Mouse (Mus musculus): Measurements from ENCODE around the gene Kars.
A peak's percentile ranks its signal among the peaks of the same experiment; 100 is the strongest.

Gene Kars

DNA sequence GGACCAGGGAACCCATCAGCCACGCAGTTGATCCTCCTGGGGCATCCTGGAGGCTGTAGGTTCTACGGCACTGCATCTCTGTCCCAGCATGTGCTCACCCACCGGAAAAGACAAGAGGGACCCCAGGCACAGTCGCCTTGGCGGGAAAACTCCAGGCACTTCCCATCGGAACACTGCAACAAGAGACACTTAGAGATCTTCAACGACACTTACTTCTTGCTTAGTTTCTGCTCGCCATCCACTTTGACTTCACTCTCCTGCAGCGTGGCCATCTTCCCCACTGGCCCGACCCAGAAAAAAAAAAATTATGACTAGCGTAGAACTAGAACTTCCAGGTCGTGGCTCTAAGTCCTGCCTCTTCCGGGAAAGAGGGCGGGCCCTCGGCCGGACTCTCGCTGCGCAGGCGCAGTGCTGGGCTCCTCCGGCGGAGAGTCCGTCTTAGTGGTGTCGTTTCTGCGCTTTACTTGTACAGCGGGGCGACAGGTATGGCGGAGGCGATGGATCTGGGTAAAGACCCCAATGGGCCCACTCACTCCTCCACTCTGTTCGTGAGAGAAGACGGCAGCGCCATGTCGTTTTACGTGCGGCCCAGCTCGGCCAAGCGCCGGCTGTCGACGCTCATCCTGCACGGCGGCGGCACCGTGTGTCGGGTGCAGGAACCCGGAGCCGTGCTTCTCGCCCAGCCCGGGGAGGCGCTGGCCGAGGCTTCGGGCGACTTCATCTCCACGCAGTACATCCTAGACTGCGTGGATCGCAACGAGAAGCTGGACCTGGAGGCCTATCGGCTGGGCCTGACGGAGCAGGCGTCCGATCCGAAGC, at the start of gene Kars, which contains the start of gene Terf2ip:
Kars (minus strand) TSS at position 327 of the 819 bp plus-strand sequence.
Terf2ip (plus strand) TSS at position 402 of the 819 bp plus-strand sequence.
- peak; percentile 93 for DNase-seq

DNA sequence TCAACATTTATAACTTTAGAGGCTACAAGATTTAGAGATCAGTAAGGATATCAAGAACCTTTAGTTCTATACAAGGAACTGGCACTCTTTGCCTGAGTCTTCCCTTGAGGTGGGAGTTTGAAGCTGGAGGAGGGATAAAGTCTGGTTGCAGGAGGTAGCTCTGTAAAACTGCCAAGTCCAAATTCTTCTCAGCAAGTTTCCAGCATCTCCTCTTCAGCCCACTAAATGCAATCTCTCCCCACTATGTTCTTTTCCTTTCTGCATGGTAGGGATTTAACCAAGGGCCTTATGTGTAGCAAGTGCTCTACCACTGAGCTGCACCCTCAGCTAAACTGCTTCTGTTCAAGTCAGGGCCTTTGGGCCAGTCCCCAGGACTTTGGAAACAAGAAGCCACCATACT, 43.3 kb upstream of the Kars start:
- DNase-seq: no peak

DNA sequence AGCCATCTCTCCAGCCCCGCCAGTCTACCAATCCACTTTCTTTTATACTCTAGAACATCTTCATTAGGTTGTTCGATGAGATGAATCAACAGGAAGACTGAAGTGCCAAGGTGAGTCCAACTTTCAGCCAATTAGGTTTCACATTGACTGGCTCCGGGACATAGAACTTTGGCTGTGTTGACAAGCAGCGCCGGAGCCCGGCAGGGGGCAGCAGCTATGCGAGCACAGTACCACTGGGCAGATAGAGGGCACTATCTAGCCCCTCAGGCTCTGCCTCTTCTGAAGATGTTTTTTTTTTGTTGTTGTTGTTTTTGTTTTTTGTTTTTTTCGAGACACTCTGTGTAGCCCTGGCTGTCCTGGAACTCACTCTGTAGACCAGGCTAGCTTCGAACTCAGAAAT, 40.4 kb upstream of the Kars start:
- DNase-seq: no peak

DNA sequence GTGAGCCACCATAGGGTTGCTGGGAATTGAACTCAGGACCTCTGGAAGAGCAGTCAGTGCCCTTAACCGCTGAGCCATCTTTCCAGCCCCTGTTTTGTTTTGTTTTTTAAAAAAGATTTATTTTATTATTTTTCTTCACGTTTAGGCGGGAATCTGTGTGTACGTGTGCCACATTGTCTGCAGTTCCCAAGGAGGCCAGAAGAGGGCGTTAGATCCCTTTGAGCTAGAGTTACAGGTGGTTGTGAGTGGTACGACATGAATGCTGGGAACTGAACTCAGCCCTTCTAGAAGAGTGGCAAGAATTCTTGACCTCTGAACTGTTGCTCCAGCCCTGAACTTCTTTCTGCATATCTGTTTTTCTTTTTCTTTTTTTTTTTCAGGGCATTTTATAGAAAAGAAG, 38.9 kb upstream of the Kars start:
- DNase-seq: no peak

DNA sequence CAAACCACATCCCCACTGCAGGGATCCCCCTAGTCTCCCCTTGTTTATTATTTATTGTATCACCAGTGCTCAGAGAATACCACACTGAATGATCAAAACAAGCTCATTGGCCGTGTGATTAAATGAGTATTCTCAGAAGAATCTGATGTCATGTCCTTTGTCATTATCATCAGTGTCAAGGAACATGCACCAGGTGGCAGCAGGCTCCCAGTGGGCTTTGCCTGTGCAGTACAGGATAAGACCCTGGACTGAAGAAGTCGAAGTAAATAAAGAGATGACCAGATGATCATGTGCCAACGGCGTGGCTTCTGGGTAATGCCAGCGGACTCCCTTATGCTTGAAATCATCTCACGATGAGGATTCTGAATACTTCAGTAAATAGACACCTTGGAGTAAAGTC, 37.2 kb upstream of the Kars start:
- no peak for DNase-seq

DNA sequence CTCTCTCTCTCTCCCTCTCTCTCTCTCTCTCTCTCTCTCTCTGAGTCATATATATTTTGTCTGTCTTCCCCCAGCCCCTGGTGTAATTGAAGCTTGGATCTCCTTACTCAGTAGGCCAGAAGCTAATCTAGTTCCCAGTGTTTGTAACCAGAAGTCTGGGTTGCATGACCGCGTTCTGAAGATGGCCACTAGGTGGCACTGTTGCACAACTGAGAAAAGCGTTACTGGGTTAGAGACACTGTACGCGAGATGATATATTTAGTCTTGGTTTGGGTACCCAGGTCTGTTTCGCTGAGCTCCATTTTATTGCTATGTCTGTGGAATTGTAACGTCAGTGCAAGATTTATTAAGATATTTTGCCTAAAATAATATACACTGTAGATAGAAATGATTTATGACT, 34.8 kb upstream of the Kars start:
- peak; percentile 81 for DNase-seq

DNA sequence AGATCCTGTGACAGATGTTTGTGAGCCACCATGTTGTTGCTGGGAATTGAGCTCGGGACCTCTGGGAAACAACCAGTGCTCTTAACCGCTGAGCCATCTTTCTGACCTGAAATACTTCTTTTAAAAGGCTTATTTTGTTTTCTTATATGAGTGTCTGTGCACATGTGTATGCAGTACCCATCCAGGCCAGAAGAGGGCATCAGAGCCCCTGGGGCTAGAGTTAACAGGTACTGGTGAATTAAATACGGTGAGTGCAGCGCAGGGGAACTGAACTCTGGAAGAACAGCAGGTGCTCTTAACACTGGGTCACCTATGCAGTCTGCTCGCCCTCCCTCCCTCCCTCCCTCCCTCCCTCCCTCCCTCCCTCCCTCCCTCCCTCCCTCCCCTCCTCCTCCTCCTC, 34.1 kb upstream of the Kars start:
- DNase-seq: no peak

DNA sequence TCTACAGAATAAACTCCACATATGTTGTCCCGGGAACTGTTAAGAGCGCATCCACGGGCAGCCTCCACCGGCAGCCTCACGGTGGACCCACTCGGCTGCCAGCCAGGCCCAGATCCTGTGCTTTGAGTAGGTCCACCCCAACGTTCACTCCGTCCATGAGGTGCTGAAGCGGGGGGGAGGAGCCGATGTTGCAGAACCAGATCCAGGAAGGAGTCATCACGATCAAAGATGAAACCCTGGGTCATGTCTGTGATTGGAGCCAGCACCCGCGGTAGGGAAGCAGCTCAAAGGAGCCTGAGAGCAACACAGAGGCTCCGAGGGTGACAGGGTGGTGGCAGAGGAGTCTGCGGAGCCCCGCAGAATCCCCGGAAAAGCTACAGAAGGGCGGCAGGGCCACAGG, 26.4 kb upstream of the Kars start:
- DNase-seq: no peak

DNA sequence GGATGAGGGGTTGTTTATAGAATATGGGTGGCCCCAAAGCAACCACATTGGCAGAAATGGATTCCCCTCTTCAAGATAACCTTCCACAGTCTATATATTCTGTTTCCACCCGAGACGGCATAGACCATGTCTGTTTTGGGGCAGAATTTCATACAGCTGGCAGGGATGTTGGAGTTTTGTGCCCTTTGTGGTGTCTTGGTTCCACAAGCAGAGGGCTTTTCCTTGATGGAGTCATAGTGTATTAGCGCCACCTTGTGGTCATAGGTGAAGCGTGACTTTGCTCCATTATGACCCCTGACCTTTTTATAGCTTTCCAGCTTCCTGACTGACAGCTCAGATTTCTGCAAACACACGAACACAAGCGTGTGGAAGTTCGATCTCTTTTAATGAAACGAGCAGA, 23.5 kb upstream of the Kars start:
- DNase-seq: peak; percentile 38

DNA sequence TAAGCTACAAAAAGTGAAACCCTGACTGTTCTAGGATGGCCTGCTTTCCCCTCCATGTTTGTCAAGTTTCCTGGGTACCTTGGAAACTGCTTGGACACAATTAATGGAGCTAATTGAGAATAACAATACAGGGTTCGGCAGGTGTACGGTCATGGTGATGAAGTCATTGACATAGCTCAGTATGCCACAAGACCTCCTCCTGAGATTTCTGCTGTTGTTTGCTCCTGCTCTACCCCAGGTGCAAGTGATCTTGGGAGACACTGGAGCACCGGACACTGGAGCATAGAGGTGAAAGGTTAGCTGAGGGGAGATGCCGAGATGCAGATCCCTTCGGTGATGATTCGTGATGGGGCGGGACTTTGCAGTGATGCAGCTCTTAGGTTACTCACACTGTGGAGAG, 21.9 kb upstream of the Kars start:
- no peak for DNase-seq

DNA sequence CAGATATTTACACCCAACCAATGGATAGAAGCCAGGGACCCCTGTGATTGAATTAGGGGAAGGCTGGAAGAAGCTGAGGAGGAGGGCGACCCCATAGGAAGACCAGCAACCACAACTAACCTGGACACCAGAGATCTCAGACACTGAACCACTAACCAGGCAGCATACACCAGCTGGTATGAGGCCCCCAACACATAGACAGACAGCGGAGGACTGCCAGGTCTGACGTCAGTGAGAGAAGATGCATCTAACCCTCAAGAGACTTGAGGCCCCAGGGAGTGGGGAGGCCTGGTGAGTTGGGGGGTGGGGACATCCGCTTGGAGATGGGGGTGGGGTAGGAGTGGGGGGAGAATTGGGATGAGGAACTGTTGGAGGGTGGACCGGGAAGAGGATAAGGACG, 19.5 kb upstream of the Kars start:
- no peak for DNase-seq

DNA sequence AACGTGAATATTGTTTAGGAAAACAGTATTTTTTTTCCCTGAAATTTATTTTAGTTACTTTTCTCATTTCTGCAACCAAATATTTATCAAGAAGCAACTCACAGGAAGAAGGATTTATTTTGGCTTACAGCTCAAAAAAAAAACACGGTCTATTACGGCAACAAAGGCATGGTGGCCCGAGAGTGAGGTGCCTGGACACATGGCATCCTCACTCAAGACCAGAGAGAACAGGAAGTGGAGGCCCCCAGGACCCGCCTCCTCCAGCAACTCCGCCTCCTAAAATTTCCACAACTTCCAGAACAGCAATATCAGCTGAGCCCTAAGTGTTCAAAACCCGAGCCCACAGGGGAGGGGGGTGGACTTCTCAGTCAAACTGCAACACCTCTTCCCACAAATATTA, 18.3 kb upstream of the Kars start:
- no peak for DNase-seq

DNA sequence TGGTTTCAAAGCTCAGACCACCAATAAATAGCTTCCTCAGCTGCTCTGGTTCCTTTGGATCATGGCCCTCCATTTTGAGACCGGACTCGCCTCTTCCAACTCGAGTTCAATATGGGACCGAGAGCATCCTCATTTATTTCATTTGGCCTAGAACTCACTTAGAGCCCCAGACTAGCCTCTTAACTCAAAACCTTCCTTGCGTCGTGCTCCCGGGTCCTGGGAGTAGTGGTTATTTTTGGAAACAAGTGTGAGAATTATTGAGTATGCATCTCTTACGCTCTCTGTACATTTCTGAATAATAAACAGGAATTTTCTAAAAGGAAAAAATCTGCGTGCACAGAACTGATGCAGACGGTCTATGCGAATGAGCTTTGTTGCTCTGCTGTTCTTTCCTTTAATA, 3.8 kb upstream of the Kars start, which contains the start of gene Gm6793:
Gm6793 (minus strand) TSS at position 101 of the 400 bp plus-strand sequence.
- DNase-seq: no peak

DNA sequence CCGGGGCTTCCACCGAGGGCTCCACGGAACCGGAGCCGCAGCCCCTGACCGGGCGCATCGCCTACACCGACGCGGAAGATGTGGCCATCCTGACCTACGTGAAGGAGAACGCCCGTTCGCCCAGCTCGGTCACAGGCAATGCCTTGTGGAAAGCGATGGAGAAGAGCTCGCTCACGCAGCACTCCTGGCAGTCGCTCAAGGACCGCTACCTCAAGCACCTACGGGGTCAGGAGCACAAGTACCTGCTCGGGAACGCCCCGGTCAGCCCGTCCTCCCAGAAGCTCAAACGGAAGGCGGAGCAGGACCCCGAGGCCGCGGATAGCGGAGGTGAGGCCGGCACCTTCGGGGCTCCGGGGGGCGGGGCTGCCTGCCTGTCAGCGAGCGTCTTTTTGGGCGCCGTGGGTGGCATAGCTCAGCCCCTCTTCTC, 706 bp upstream of the Kars start:
- DNase-seq: peak; percentile 57

DNA sequence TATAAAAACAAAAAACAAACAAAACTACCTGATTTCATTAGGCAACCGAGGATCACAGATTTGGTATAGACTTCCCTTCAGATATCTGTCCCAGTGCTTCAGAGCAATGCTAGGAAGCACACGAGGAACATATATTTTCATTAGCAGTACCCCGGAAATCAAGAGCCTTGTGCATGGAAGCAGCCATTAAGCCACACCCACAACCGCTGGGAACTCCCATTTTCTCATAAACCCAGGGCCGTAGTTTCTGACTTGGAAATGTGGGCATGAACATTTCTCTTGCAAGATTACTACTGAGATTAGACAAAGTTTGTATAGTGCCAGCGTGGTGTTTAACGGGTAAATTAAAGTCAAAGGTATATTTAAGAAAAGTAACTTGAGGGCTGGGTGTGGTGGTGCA, 1.6 kb downstream of the Kars start:
- no peak for DNase-seq

DNA sequence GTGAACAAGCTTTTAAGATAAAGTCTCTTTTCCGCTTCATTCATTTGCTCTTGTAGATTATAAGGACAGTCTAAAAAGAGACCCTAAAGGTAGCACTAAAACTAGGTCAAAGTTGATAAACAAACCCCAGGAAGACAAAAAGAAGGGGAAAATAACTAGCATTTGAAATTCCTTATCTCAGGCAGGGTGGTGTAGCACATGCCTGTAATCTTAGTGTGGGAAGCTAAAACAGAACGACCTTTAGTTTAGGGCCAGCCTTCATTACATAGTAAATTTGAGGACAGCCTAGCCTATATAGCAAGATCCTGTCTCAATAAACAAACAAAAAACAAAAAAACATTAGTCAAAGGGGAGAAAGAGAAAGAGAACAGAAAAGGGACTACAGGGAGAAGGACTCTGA, 3.5 kb downstream of the Kars start:
- DNase-seq: no peak

DNA sequence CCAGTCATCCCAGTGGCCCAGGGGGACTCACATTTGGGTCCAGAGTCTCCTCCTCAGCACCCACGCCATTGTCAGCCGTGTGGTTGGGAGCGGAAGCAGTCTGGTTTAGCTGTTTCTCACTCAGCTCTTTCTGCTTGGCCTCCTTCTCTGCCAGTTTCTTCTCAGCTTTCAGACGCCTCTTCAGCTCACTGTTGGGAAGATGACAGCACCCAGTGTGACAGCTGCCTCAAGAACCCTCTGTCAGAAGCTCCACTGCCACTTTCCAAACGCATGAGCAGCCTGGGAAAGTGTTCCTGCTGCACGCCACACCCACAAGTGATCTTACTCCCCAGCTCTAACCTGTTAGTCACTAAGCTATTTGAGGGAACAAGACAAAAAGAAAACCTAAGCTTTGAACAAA, 5.5 kb downstream of the Kars start:
- no peak for DNase-seq

DNA sequence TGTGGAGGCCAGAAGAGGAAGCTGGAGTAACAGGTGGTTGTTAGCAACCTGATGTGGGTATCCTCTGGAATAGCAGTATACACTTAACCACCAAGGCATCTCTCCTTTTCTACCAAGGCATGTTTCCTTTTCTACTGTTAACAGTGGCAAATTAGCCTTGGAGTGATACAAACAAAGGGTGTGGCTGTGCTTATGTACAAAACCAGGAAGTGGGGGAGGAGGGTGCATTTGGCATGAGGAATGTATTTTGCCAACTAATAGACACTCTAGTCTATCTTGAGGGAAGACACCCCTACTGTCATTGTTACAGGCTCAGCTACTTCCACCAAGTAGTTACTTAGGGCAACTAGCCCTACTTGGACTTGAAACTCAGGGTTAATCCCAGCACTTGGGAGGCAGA, 6.4 kb downstream of the Kars start:
- no peak for DNase-seq

DNA sequence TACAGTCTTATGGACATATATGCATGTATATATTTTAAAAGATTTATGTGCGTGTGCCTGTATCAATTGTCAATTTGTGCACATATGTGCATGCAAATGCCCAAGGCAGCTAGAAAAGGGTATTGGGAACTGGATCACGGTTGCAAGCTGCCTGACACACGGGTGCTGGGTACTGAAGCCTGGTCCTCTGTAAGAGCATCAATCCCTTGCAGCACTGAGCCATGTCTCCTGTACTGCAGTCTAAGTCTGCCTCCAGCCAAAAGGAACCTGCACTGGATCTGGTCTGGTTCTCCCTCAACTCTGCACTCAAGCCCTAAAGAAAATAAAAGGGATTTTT, 18.5 kb downstream of the Kars start:
- DNase-seq: no peak

DNA sequence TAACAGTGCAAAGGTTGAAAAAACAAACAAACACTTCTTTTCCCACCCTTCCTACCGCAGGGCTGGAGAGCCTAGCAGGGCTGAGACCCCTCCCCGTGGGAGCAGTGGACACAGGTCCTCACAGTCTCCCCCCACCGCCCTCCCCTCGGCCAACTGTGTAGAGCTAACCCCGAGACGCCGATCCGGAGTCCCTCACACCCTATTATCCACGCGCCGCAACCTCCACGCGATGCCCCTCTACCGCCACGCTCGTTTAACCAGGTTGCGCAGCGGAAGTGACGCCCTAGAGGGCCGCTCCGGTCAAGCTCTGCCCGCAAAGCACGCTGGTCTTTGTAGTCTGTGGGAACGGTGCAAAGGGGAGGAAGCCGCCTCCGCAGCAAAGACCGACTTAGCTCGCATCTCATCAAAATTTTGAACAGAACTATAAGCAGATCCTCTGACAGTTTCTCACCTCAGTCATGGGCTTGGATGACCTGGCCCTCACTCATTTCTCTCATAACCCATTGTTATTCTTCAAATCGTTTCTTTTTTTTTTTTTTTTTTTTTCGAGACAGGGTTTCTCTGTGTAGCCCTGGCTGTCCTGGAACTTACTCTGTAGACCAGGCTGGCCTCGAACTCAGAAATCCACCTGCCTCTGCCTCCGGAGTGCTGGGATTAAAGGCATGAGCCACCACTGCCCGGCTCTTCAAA, 19.0 kb downstream of the Kars start, which contains the start of gene Adat1:
Adat1 (minus strand) TSS at position 290 of the 690 bp plus-strand sequence.
- peak; percentile 83 for DNase-seq

DNA sequence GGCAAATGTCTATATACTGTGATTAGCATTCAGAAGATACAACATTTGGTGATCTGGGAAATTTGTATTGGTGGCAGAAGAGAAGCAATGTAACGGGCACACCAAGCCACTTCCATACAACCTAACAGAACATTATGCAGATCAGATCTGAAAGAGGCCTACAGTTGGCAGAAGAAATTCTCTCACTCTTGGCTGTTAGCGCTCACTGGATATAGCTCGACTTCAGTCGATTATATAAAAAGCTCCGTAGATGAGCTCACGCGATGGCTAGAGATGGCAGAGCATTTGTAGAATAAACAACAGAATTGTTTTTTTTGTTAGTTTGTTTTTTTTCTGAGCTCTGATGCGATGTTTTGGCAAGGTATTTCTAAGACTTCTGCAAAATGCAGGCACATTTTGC, 19.8 kb downstream of the Kars start:
- no peak for DNase-seq

DNA sequence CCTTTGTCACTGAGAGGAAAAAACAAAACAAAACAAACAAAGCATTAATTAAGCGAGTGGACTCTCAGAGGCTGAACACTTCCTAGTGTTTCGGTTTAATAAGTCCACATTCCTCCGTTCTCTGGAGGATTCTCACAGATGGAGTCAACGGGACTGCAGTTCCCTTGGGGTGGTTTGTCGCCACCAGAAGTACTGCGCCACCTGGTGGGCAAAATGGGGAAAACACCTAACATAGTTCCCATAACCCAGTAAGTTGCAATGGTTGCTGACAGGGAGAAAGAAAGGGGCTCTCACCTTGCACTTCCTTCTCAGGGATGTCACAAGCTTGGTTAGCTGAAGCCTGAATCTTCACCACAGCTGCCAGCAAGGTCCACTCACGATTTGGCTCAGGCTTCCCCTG, 21.2 kb downstream of the Kars start:
- peak; percentile 80 for DNase-seq

DNA sequence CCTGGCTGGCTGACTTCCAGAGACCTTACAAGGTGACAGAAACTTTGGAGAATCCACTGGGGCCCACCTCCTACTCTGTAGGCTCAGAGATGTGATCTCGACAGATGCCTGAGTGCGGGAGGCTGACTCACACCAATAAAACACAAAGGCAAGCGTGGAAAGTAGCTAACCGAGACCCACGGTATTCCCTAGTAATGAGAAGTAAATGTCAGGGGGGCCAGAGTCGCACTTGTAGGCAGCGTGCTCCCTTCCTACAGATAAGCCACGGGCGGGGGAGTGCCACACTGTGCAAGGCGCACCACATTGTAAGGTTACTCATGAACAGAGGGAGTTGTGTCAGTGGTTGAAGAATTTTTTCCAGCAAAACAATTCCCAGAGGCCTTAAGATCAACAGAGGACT, 26.6 kb downstream of the Kars start:
- DNase-seq: no peak

DNA sequence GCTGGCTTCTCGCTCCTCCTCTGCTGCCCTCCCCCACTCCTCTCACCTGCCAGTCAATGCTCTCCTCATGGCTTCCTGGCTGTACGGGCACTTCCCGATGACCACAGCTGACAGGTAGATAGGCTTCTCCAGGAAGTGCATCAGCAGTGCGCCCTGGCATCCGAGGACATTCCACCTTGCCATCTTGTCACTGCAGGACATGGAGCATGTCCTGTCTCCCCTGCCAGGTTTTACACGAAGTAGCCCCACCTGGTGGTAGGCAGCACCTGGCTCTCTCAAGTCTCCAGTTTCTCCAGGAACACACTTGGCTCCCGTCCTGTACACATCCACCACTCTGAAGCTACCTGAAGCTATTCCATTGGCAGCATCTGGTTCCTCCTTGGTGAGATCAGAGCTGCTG, 29.0 kb downstream of the Kars start:
- DNase-seq: no peak

DNA sequence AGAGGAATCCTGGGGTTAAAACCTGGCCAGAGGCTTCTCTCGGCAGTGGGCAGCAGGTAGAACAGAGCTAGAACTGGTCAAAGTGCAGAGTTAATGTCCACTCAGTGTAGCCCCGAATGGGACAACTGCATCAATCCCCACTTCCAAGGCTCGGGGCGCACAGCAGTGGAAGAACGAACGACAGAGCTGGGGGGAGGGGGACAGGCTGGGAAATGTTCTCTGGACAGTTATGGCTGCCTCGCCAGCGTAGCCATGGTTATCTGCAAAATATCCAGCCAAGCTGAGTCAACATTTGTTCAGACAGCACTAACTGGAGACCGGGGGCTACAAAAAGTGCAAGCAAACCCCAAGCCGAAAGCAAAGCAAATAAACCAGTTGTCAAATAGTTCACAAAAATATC, 33.0 kb downstream of the Kars start:
- no peak for DNase-seq
